Mouse (Mus musculus): ENCODE results near the gene Dapl1. TPM values are rescaled to one million over a fixed set of nuclear protein-coding genes. Genes with fewer than 3 reads are reported as not detected.

Dapl1 gene
- not detected for total RNA-seq (2021)

GRCm38 (mm10) chr2:59484438-59484837 is at the start of gene Dapl1:
TSS of gene Dapl1 (plus strand) at chr2:59484653.
- DNase-seq, result no peak

GRCm38 (mm10) chr2:59434820-59435219 is 49.6 kb upstream of the Dapl1 start:
- DNase-seq, result no peak

- peak; percentile 67 to 69 for DNase-seq
Observed at GRCm38 (mm10) chr2:59437684-59438393, 46.6 kb upstream of the Dapl1 start.

DNA sequence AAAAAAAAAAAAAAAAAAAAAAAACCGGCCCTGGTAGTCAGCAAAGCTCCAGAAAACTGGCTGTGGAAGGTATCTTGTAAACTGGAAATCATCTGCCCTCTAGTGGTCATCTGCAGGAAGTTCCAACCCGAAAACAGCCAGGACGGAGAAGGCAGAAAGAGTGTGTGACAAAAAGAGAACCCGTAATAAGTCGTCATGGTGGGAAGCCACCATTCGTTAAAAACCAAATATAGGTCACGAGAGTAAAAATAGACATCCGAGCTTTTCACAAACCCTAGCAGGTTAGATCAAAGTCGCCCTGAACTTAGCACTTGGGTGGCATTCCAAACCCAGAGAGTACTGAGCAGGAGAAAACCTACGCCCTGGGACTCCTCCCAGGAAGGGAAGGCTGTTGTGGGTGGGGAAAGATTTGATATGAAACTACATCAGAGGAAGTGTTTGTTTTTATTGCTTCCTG is 45.9 kb upstream of the Dapl1 start:
- DNase-seq, result peak; percentile 36 to 60

GRCm38 (mm10) chr2:59439824-59440223 is 44.6 kb upstream of the Dapl1 start:
- DNase-seq, result no peak

GRCm38 (mm10) chr2:59440481-59440880 is 44.0 kb upstream of the Dapl1 start:
- DNase-seq, result peak; percentile 28 to 36

GRCm38 (mm10) chr2:59441681-59442080 is 42.8 kb upstream of the Dapl1 start:
- DNase-seq, result no peak

GRCm38 (mm10) chr2:59446671-59447070 is 37.8 kb upstream of the Dapl1 start:
- DNase-seq, result no peak

DNA sequence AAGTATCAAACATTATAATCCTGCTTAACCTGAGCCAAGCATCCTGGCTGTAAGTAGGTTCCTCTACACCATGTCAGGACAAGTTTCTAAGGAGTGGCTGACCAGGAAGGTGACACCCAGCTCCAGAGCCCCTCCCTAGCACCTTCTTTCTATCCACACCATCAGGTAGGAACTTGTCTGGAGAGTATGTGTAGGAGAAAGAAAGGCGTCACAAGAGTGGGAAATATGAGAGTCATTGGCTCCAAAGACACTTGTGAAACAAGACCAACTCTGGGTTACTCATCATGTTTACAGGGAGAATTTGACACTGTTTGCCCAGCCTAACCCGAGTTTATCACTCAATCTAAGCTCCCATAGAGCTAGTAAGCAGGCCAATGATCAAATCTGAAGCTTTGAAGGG is 36.7 kb upstream of the Dapl1 start:
- DNase-seq, result no peak

- no peak for DNase-seq
Observed at GRCm38 (mm10) chr2:59448516-59448915, 35.9 kb upstream of the Dapl1 start.

GRCm38 (mm10) chr2:59448921-59449320 is 35.5 kb upstream of the Dapl1 start:
- DNase-seq, result no peak

GRCm38 (mm10) chr2:59451675-59452074 is 32.8 kb upstream of the Dapl1 start:
- DNase-seq, result no peak

DNA sequence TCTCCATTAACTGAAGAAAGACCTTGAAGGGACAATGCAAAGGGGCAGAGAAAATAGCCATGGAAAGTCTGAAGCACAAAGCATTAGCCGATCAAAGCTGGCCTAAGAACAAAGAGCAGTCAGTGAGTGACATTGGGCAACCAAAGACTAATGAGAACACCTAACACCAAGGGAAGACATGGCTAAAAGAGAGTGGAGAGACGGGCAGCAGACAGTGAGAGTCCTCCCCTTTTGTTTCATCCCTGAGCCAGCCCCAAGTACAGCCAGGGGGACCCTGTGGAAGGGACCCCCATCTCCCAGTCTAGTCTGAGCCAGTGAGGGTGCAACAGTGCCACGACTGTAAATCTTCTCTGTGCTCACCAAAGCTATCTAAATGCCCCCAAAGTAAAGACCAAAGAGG is 32.4 kb upstream of the Dapl1 start:
- no peak for DNase-seq

GRCm38 (mm10) chr2:59462086-59462485 is 22.4 kb upstream of the Dapl1 start:
- no peak for DNase-seq

DNA sequence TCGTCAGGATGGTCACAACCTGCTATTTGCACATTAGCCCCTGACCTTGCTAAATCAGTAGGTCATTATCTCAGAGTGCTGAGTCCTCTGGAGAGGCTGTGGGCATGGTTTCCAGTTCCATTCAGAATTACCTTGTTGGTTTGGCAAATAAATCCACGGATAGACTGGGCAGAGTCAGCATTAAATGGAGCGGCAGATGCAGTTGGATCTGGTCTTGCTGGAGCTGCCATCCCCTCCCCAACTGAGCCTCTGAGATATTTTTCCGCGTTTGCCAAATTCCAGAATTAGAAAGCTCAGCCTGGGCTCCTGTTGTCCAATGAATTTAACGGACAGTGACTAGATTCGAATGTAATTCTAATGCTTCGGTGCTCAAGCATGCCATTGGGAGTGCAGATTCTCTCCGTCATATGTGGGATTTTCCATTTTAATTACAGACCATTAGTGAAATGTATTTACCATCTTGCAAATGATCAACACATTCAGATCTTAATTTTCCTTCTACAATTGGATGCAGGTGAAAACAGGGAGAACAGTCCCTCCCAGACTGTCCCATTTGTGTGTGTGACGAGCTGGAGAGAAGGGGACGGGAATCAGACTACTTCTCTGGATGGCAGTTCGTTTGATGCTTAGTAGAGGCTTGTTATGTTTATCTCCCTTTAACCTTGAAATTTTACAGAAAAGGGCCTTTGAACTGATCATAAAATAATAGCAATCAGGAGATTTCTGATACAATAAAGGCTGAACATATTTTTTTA is 20.8 kb upstream of the Dapl1 start:
- DNase-seq, result peak in 1 of 2 experiments; percentile 28

DNA sequence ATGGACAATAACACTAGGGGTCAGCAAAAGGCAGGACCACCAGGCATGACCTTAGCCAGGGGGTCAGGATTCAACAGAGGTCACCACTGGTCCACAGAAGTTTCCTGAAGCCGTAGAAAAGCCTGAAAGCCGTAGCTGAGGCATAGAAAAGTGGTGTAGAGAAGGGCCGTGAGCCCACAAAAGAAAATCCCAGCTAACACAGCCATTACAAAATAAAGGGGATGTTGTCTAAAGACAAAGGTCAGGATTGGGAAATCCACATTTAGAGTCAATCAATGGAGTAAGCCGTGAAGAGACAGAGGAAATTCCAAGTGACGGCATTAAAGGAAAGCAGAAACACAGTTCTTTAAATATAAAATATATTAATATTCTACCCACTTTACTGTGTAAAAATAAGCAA is 18.8 kb upstream of the Dapl1 start:
- no peak for DNase-seq

DNA sequence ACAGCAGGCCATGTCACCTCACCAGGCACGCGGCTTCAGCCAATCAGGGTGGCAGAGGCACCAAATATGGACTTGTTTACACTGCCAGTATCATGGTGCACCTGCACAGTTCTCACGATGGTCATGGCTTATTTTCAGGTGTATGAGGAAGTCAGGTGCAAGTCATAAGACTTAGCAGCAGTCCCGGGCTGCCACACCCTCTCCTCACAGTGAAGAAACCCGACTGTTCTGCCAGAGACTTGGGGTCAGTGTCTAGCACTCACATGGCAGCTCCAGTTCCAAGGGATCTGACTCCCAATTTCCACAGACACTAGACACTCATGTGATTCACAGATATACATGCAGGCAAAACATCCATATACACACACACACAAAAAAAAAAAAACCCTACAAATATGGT is 18.1 kb upstream of the Dapl1 start:
- no peak for DNase-seq

DNA sequence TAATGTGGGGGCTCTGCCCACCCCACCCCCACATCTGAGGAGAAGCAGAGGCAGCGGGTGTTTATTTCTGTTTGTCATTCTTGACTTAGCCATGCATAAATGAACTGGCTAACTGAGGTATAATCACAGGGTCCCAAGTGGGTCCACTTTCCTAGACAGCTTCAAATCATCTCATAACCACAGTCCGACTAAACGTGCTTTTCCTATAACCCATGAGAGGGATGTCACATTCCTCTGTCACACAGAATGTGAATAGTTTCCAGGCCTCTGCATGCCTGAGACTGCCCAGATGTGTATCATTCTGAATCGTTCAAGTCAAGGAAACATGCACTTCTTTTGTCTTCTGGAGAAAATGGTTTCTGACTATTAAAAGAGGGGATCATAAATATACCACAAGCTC is 17.4 kb upstream of the Dapl1 start:
- no peak for DNase-seq

DNA sequence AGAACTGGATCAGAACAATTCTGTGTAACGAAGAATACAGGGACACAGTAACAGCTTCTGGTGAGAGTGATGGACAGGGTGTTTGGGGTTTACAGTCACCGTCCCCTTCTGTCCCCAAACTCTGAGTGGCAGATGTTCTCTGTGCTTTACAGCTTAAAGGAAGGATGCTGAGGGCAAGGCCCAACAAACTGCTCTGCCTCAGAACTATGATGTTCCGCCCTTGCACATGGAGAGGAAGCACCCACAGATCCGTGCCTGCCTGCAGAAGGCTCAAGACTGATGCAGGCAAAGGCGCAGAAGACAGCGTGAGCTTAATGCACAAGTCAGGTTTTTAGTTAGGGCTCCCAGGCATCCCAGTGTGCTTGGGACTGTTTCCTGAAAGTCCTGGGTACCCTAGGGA is 16.5 kb upstream of the Dapl1 start:
- no peak for DNase-seq

- no peak for DNase-seq
Observed at GRCm38 (mm10) chr2:59469590-59470245, 14.7 kb upstream of the Dapl1 start.

DNA sequence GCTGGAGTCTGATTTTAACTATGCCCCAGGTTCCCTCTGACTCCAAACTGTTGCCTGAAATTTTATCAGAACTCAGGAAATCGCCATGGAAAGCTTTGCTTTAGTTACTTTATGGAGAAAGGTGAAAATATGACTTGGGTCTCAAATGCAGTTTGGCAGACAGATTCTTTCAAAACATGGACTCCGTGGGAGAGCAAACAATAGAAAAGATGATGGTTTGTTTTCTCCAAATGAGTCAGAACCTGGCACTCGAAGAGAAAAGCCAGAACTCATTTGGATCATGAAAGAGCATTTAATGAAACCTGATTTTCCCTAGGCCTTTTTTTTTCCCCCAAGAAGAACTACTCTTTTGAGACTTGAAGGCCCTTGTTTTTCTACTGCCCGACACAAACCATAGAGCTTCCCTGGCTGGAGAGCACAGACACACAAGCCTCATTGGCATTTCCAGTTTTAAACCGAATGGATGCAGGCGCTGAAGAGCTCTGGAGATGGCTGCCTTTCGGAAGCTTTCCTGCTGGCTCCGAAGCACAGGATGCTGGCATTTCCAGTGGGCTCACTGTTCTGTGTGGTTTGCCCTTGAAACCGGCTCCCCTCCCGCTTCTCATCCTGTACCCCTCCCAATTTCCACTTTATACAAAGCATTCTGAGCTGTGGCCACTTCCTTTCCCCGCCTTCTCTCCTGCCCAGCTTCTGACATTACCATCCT is 14.0 kb upstream of the Dapl1 start:
- DNase-seq, result no peak

DNA sequence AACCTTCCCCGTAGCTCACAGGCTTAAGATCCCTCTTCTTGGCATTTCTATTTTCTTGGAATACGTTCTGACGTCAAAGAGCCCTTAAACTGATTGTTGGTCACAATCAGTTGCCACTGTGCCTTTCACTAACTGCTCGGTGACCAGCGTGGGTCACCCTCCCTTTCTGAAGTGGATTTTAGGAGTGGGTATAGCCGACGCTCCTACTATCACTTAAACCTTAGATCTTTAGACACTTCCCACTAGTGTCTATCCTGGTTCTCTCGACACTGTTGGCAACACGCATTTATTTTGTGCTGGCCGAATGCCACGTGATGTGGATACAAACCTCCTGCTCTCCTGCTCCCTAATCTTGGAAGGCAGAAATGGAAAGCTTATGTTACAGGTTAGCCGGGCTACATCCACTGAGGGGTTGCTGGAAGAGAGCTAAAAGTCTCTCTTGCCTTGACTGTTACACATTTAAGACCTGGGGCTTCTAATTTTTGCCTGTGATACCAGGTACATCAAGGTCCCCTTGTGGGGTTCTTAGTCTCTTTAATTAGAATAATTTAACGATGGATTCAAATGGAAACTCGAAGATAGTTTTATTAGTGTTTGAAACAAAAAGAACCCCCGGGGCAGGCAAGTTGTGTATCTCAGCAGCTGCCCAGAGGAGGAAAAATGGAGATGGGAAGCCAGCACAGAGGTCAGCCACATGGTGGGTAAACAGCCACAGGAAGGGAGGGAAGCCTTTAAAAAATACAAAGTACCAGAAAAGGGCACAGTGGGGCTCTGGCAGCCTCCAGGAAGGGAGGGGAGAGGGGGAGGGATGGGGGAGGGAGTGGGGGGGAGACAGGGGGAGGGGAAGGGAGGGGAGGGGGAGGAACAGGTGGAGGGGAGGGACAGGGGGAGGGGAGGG is 13.2 kb upstream of the Dapl1 start:
- no peak for DNase-seq
